Mouse (Mus musculus) layer of hippocampus, adult 18-20 months (tissue): ENCODE measurements at regions not wholly inside any gene's neighbourhood (a gene's known extent, or its start where the extent isn't known, plus 50 kb on each side); places are given as distances from the start of the nearest gene placed in this dataset.

ENCODE experiments used
- DNase-seq, 2 experiments: peaks; one replicate each; pipeline ENCODE4 v3.0.0; 2022; ENCODE audit warnings: low spot score in 2 of 2

DNA sequence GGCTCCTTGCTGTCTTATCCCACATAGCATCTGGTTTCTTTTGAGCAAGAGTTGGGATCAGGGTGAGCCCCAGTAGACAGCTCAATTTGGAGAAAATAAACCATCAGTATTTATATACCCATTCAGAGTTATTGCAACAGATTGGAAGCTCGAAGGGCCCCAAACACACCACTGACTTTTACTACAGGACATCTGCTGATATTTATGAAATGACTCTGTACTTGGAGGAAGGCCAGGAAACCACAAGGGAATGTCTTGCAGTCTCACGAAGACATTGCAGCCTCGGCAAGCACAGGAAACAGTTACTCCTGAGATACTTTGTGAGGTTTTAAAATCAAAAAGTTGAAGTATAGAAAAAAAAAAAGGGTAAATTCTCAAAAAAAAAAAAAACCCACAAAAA lies 375.1 kb upstream of the 4931408C20Rik start:
- peak; percentile 24 to 60 for DNase-seq
